Mouse (Mus musculus): ENCODE data around the gene Adgrg5.

DNA sequence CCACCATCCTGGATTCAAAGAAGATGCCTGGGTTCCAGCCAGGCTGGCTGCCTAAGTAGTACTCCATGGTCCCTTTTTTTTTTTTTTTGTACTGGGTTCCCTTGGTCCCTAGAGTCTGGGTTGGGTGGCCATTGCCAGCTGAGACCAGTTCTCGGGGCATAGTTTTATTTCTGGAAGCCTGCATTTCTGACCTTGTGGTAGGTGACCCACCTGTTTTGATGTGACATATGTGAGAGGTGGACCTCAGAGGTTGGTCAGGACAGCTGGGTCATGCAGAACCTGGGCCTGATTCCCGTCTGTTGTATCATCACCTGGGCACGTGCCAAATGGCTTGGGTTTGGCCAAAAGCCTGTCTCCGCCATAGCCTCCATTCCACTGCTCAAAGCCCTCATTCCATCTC, 66.2 kb downstream of the Adgrg5 start:
- TF ChIP-seq CTCF (IDR thresholded peaks at IDR 0.05; ENCODE audit: borderline replicate concordance, control insufficient read depth, extremely low read depth, insufficient read depth, low read length, poor library complexity) = no peak
- no peak for TF ChIP-seq POLR2A (IDR thresholded peaks at IDR 0.05; ENCODE audit: control insufficient read depth, extremely low read depth, insufficient read depth, low read length, poor library complexity)

All from thymus, adult 2 months (tissue).